Mouse (Mus musculus): Measurements from ENCODE around the gene Rps24.
A peak's percentile ranks its signal among the peaks of the same experiment; 100 is the strongest.

Gene Rps24

DNA sequence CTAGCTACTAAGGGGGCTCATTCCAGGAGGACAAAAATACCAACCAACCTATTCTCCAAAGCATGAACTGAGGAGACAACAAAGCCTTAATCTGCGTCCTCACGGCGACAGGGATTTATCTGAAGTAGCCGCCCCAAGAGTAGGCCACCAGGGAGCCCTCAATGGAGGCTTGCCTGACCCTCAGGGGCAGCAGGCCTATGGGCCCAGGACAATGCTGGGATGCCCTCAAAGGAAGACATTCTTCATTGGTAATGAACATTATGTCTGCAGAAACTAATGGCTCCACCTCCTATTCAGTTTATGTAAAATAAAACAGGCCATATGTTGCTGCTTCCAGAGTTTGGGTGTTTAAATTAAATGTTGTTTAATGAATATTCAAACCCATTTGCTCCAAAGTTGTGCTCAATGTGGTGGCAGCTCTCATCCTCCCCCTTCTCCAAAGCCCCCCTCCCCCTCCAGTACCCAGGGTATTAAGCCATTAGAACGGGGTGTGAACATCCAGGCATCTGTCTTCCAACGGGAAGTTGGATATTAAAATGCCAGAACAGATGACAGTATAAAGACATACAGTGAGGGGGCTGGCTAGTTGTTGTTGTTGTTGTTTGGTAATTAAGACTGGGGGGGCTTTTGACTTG is 25.7 kb downstream of the Rps24 start:
- DNase-seq = no peak

DNA sequence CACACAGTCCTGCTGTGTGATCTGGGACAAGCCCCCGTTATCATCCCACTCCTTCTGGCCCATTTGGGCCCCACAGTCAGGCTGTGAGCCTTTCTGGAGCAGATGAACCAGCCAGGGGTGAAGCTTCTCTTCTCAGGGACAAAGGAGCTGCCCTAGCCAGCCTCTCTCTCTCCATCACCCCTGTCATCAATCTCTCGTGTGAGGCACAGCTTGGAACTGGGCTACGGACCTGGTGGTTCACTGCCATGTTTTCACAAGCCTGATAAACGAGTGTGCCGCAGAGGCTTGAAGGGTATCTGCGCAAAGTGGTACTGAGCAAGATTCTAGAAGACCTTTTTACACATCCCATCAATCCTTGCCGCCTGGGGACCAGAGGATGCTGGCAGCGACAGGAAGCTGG is 34.7 kb downstream of the Rps24 start:
- no peak for DNase-seq

DNA sequence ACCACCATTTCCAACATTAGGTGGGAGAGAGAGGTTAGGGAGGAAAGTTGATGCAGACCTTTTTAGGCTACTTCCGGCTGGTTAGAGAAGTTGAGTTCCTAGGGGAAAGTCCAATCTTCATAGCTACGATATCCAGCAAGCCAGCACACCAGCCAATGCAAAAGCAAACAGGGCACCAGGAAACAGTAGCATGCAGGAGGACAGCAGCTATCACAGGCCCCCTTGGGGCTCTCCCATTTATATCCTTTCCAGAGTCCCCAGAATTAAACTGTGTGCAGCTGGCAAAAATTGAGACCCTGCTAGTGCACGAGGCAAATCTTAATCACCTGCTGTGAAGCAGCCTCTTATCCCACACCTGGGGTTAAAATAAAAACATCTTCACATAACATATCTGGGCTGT is 38.2 kb downstream of the Rps24 start:
- no peak for DNase-seq

DNA sequence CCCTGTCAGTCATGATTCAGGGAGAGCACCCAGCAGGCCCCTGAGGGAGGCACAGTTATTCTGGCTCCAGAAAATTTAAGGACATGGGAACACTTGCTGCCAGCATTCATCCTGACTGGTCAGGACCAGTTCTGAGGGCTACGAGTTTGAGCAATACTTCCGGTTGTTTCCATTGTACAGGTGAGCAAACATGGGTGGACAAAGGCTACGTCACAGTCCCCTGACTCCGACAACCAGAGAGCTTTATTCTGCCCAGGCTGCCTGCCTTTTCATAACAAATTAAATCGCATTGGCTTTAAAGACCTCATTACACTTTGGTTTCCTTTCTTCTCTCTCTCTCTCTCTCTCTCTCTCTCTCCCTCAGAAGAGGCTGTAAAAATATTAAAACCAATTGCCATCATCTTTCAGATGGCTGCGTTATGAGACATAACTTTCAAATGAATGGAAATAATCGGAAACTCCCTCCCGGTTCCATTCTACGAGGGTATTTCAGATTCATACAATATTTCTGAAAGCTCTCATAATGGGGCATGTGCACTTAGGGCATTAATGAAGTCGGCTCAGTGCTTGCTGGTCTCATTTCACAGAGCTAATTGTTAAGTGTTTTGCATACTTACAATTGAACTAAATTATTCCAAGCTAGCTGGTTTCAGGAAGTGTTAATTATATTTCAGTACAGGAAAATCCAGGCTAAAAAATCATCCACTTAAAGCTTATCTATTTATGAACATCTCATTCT is 38.9 kb downstream of the Rps24 start:
- no peak for DNase-seq

DNA sequence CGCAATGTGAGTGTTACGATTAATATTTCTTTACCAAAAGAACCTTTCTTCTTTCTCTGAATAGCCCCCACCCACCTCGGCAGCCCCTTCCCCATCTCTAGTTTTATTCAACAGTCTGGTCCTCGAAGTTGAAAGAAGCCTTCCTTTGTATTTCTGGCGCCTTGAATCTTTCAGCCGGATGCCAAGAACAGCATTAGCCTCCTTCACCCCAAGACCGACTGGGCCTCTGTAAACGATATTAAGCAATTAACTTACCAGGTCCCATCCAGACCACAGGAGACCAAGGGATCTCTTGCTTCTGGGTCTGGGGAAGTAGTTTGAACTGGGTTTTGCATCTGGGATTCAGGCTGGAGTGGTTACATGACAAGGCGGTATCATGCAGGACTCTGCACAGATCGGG is 39.5 kb downstream of the Rps24 start:
- no peak for DNase-seq

DNA sequence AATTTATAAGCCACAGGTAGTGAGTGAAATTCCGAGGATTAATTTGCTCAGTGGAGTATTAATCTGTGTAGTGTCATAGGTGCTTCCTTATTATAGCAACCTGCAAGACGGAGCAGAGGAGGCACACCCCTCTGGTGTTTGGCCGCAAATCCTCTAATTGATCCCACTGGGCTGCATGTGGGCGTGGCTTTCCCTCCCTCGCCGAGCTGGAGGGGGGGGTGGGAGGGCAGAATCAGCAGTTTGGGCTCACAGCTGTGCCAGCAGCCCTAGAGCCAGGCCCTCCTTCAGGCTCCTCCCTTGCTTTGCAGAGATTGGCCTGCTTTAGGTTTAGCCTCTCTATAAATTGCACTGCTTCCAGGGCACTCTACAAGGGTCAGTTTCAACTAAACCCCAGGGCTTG is 43.3 kb downstream of the Rps24 start:
- no peak for DNase-seq

DNA sequence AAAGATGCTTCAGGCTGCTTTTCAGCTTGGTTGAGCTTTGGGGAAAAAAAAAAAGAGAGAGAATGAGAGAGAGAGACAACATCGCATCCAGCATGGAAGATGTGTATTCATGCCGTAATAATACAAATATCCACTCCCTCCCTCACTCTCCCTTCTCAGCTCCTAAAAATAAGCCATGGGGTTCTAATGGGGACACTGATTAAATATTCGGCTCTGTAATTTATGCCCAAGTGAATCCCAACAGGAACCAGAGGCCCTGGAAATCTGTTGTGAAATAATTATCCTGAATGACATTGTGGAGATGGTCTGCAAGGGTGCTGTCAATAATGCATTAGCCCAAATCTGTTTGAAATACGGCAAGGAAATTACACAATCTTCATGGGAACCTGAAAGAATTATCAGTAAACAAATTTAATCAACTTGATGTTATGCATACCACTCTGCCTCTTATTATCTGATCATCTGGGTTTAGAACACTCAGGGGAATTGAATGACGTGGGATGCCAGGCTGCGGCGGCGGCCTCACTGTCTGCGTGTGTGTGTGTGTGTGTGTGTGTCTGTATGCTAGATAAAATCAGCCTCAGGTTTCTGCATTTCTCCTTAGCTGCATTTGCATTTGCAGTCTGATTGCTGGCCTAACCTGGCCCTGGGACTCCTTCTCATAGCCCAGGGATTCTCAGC is 48.1 kb downstream of the Rps24 start:
- no peak for DNase-seq

DNA sequence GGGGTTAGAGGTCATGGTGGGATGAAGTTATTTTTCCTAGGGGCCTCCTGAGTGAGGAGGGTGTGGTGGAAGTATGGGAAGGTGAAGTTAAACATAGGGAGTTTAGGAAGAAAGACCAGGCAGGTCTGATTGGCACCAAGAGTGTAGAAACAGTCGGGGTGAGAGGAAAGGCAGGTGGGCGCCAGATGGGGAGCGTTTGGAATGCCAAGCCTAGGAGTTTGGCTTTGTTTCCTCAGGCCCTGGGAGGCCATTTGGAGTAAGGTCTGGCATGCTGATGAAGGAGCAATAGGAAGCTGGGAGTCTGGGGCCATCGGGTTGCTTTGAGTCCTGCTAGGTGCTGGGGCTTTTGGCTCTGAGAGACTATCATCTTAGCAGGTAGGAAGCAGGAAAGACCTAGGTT is 56.0 kb downstream of the Rps24 start:
- DNase-seq = no peak

DNA sequence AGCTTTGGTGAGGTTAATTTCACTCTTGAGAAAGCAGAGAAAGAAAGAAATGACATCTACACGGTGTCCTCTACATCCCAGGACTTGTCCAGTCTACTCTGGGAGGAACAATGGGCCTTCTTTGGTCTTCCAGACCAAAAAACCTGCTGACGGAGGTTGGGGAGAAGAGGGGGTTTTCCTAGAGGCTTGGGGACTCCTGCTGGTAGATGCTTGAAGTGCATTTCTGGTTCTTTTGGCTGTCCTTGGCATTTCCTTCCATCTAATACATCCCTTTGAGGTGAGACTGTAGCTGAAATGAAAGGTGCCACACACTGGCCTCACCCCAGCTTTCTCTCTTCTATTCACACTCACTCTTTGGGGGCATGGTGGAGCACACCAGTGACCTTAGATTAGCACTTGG is 57.1 kb downstream of the Rps24 start:
- peak in 1 of 2 experiments; percentile 50 for DNase-seq

Measured in kidney, adult 8-10 months (tissue).